Mouse (Mus musculus): ENCODE measurements around the gene Bglap2.

GRCm38 (mm10) chr3:88350732-88351131, 27.8 kb downstream of the Bglap2 start:
- TF ChIP-seq POLR2A (IDR thresholded peaks at IDR 0.05; ENCODE audit: borderline replicate concordance, insufficient read depth, low read length) (no peak), CTCF (IDR thresholded peaks at IDR 0.05; ENCODE audit: borderline replicate concordance, insufficient read depth, low read depth, low read length) (no peak)
